Mouse (Mus musculus) layer of hippocampus, postnatal 25 days (tissue): ENCODE data around the gene Ecpas. TPM values are rescaled to one million over a fixed set of nuclear protein-coding genes. Genes with fewer than 3 reads are reported as not detected.
A peak's percentile ranks its signal among the peaks of the same experiment; 100 is the strongest.

Source experiments
- DNase-seq, 2 experiments: peaks; one replicate each; pipeline ENCODE4 v3.0.0; 2022; ENCODE audit warnings: mixed read lengths in 2 of 2, low spot score in 1 of 2; ENCODE audit errors: extremely low spot score in 1 of 2
- total RNA-seq, 2 experiments: library from RNA; stranded (reverse); gene quantifications; 2 replicates each; pipeline ENCODE4 v1.2.3; 2021

Ecpas gene
- total RNA-seq, 2 experiments from 2014 or later: 116 to 132 TPM

DNA sequence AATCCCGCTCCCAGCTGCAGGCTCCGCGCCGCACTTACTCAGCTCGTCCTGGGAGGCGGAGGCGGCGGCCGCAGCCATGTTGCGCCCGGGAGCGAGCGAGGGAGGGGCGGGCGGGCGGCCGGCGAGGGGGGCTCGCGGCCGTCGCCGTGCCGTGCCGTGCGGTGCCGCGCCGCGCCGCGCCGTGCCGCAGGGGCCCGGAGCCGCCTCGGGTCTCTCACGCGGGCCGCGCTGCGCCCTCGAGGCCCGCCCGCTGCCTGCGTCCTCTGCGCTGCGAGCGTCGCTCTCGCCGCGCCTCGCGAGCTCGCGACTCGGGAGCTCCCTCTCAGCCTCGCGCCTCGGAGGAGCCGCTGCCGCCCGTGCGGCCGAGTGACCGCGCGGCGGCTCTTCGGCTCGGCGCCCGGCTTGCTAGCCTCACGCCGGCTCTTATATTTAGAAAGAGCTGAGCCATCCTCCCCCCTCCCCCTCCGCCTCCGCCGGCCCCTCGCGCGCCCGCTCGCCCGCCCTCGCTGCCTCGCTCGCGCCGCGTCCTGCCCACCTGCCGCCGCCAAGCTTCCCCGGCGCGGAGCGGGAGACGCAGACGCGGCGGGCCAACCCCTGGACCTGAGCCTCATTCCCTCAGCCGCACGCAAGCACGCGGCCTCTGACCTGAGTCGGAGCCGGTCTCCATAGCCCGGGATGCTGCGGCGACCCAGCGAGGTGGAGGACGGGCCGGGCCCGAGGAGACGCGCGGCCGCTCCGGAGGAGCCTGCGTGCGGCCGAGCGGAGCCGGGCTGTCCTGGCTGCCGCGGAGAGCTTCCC is 519 bp downstream of the Ecpas start:
- DNase-seq: peak; percentile 46 to 67

DNA sequence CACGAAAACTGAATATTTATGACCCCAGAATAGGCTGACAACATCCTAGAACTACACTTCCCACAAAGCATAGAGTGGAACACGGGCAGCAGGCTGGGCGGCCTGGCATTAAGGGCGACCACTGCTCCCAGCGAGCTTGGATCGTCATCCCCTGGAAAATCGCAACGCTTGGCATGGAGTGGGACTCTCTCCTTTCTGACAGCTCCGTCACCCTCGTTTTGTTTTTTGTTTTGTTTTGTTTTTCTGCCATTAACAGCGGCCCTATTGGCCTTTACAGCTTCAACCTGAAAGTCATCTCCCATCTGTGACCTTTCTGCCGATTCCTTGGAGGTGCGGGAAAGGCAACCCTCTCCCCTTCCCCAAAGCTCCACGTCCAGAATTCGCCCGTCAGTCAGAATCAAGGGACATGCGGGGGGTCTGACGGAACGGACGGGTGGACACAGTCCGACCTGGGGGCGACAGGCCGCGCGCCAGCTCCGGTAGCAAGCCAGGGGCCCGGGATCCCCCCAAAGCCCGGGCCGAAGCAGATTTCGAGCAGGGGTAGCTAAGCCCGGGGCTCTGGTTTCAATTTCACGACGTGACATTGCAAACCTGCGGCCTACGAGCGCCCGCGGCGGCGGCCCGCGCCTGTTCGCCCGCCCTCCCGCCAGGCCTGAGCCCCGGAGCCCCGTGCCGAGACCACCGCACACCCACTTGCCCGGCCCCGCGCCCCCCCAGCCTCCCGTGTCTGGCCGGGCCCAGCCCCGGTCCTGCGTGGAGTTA is 1.3 kb downstream of the Ecpas start:
- peak; percentile 49 to 51 for DNase-seq

DNA sequence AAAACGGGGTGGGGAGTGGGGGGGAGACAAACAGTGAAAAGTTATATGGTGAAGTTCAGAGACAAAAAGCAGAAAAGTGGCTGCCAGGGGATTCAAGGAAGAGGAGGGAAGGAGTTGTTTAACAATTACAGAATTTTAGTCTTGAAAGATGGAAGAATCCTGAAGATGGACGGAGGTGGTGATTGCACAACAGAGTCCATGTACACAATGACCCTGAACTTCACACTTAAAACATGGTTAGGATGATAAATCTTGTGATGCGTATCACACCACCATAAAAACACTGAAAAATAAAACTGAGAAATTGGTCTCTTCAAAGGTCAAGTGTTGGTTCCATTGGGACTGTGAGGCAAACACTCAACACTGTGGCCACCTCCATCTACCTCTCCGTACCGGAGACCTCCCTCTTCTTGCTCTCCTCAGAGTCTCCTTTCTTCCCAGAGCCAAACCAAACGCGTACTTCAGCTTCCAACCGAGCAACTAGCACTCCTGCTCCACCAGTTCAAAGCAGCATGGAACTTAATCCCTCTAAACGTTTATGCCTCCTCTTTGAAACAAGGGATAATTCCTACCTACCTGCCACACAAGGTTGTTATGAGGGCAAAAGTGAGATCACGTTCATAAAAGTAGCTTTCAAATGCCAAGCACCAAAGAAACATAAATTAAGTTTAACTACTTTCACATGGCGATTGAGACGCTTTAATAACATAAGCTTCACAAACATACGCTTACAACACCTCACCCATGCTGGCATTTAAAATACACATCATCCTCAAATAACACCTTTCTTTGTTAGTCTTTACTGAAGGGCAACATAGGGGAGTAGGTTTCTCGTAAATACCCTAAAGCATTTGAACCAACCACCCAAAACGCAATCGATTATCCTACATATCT is 2.1 kb downstream of the Ecpas start:
- no peak for DNase-seq

DNA sequence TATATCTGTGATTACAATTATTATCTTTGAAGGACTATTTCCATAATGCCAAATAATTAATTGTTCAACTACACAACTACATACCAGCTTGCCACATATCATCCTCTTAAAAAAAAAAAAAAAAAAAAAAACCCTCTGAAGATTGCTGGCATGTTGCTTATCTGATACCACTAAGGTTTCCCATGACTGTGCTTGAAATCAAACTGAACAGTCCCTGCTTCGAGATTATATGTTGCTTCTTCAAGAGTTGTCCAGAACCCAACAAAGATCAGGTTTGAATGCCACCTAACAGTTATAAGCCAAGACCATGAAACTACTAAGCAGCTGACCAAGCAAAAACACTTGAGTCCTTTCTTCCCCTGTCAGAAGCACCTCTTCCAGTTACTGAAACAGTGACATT is 5.1 kb downstream of the Ecpas start:
- no peak for DNase-seq

DNA sequence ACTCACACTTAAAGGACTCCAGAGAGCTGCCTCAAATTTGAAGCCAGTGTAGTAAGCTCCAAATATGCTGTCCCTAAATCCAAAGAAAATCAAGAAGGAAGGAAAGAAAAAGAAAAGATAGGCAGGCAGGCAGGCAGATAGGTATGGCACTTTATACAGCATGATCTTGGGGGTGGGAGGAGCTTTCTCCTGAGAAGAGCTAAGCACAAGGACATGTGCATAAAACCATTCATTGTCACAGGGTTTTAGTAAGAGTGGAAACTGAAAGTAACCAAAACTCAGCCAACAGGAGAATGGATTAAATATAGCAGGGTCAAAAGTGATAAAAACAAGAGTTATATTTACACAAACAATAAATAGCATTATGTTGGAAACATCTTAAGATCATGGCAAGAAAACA is 14.2 kb downstream of the Ecpas start:
- DNase-seq: no peak

DNA sequence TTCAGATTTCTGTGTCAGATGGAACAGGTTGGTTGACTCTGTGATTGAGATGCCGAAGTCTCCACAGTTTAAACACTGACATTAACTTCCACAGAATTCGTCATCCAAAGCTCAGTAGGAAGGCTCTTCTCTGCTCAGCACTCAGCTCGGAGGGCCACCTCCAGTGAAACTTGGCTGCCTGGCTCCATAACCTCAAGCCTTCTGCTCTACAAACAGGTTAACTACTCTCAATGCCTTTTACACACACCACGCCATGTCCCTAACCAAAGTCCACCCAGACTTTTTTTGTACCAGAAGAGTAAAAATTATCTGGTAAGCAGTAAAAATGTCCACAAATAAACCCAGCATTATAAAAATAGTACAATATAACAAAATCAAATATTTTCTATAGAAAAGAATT is 15.1 kb downstream of the Ecpas start:
- no peak for DNase-seq

DNA sequence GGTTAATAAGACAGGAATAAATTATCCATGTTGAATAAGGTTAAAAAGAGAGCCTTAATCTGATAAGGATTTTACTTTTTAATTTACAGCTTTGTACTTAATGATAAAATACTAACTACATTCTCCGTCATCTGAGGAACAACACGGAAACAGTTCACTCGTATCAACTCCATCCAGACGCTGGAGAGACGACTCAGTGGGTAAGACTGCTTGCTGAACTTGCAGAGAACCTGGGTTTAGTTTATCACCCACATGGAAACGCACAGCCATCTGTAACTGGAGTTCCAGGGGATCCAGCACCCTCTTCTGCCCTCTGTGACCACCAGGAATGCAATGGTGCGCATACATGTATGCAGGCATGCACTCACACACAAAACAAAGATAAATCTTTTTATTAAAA is 18.1 kb downstream of the Ecpas start:
- DNase-seq: no peak

DNA sequence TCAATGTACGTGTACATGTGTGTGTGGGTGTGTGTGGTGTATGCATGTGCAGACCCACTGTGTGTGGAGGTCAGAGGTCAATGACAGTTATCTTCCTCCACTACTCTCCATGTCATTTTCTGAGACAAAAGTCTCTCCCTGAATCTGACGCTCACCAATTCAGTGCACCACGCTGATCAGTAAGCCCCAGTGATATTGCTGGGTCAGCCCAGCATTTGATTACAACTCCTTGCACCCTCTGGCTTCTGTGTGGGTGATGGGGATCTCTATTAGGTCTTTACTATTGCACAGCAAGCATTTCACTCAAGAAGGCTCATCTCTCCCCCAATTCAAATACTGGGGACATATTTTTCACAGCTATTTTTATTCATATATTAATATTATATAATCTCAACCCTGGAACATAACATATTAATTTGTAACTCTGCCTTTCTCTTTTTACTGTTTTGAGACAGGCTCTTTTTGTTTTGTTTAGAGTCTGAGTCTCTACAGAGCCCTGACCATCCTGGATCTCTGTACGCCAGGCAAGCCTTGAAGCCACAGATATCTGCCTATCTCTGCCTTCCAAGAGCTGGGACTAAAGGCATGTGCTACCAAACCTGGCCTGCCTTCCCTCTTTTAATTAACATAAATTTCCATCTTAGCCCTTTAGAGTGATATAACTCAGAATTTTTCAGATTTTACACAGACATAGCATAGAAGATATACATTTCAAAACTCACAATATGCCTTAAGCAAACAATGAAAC is 22.3 kb downstream of the Ecpas start:
- no peak for DNase-seq

DNA sequence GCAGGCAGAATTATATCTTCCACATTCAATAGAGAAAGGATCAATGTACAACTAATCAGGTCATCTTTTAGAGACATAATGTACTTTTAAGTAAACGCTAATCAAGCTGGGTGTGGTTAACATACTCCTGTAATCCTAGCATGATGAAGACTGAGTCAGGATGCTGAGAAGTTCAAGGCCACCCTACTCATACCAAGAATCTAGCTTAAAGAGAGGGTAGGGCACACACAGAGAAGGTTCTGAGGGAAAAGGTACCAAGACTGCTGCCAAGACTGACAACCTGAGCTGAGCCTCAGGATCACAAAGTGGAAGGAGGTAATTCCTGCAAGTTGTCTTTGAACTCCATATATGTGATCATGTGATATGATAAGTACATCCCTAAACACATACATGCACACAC is 24.0 kb downstream of the Ecpas start:
- DNase-seq: no peak

DNA sequence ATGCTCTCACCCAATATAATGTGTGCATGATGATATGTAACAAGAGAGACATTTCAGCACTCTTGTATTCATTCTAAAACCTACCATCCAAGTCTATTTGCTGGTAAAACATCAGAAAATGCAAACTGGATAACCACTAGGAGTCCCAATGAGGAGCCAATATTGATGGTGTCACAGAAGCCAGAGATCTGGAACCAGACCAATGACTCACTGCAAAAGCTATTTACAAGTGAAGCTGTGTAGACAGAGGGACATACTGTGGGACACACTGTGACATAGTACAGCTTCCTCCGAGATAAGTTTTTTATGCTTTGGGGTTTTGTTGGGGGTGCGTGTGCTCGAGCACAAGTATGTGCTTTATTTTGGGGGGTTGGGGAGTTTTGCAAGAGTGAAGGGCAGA is 24.9 kb downstream of the Ecpas start:
- no peak for DNase-seq

DNA sequence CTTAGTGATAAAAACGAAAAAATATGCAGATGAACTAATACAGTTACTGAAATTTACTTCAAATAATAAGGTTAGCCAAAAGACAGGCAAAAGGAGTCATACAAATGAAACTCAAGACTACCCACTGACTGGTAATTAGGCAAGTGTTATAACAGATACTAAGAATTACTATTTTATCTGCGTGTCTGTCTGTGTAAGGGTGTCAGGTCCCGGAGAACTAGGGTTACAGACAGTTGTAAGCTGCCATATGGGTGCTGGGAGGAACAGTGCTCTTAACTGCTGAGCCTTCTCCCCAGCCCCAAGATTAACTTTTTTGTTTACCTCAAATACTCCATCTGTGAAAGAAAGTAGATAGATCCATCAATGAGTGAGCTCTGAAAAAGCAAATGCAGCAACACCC is 25.8 kb downstream of the Ecpas start:
- no peak for DNase-seq

DNA sequence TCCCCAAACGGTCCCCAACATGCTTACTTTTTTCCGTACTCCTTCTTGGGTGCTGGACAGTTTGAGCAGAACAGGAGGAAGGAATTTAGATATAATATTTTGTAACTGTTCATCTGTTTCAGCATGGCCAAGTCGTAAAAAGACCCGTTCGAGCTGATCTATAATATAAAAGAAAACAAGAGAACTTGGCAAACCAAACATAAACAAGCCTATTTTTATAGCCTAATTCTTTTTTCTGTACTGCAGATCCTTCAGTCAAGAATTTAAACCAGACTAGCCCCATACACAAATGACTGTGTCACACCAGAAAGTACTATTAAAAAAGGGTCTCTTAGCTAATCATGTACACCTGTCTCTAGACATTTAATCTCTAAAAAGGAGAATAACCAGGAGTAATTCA is 27.2 kb downstream of the Ecpas start:
- no peak for DNase-seq

DNA sequence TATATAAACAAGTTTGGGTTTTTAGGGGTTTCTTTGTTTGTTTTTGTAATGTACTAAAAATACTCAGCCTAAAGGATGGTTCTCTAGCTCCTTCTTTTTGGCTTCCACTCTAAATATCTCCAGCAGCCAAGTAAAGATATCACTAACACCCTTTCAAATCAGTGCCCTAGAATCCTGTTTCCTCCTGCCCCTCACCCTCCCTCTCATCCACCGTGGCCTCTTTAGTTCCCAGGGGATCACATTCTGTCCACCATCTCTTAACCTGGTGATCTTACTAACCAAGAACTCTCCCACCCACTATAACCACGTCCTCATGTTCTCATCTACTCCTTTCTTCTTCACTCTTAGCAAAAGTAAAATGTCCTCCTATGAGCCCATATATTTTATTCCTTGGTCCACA is 28.7 kb downstream of the Ecpas start:
- DNase-seq: no peak

DNA sequence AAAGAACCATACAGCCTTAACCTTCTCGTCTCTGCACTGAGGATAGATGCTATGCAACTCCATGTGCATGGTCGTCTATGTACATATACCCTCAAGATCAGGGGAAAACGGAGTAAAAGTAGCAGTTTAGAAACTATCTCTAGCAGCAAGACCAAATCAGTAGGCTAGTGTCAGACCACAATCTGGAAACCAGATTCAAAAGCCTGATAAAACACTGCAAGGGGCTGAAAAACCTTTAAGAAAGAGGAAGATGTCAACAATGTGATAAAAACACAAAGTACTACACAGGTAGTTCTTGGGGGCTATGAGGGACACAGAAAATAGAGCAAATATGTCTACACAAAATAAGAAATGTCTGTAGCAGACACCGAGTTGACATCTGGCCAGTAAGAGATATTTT is 38.2 kb downstream of the Ecpas start:
- no peak for DNase-seq

DNA sequence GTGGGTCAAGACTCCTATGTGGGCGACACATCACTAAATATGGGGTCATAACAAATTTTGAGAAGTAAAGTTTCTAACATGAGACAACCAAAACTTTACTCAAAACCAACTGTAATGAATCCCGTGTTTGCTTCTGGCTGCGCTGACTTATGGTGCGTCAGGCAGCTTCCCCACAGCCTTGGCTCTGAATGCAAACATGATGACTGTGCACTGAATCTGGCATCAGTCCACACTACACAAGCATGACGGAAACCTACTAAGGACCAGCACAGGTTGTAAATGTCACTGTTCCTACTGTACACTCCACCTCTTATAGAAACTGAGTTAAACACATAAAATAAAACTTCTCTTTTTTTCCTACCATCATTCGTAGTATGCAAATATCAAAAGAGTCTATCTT is 45.3 kb downstream of the Ecpas start:
- no peak for DNase-seq

DNA sequence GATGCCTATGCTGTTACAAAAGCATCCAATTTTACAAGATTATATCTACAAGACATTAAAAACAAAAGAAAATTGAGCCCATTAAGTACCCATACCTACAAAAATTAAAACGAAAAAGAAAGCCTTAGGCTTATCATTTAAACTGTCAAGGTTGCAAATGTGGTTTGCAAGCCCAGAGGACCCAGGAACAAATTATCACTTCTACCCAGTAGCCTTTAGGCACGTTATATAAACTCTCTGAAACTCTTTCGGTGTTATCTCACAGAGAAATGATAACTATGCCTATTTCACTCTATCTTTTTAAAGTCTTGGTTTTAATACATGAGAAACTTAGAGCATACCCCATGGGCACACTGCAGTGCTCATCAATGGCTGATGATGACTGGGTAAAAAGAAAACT is 79.6 kb downstream of the Ecpas start:
- DNase-seq: no peak

DNA sequence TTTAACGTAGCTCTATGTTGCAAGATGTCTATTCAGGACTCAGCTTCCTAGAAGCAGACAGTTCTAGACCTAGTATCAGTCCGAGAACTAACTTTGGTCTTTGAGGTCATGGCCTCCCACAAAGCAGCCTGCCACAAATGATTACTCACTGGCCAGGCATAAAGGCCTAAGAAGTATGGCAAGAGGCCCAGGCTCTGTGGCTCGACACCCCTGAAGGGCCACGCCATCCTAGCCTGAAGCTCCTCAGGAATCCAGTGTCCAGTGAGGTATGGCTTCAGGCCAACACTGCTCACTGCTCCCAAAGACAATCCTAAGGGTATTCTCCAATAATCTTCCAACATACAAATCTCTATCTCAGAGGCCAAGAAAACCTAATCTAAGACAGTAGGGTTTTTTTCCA is 86.6 kb downstream of the Ecpas start:
- DNase-seq: no peak

DNA sequence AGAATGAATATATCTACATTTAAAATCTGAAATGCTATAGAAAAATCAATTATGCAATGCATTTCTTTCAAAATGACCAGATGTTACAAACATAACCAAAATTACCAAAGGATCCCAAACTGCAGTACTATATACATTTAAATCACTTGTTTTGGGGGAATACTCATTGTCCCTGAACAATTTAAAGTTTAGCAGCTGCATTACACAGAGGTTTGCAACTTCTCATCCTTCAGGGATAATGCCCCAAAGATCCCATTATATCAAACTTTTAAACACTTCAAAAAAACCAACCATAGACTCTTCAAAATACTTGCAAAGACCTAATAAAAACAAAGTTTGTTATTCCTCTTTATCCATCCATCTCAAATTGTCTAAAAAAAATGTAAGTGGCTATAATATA is 124.9 kb downstream of the Ecpas start, which contains the start of gene Olfr267:
Gene Olfr267, minus strand, starts transcription at position 101 of the 400 bp plus-strand sequence.
- DNase-seq: no peak

DNA sequence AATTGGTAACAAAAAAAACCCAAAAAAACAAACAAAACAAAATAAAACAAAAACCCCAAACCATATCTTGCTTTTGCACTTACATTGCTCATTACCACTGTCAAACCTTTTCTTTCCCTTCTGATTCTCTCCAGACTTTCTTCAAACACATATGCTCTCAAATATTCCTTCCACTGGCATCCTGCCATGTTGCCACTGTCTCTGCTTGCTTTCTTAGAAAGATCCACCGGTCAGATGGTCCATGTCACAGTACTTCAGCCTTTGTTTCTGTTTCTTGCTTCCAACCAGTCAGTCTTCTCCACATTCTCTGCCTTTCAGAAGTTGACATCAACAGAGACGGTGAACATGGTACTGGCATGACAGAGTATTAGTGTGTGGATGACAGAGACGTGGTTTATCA is 125.9 kb downstream of the Ecpas start:
- DNase-seq: no peak

DNA sequence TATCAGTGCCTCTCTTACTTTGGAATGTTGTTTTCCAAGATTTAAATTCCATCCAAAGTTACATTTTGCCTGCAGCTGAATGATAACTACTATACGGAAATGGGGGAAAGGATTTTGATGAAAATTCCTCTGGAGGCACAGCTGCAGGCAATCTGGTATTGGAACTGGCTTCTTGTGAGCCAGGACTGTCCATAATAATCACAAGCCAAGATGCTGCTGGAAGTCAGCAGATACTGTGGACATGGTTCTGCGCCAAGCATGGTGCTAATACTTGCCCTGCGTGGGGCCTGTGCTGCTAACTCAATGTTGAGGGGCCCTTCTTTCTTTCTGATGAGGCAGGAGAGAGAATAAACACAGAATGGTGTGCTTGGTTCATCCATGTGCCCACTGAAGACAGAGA is 149.1 kb downstream of the Ecpas start:
- DNase-seq: no peak
